Comparison of ENCODE assay signal across 18 mouse cellular contexts in the genomic region with DNA sequence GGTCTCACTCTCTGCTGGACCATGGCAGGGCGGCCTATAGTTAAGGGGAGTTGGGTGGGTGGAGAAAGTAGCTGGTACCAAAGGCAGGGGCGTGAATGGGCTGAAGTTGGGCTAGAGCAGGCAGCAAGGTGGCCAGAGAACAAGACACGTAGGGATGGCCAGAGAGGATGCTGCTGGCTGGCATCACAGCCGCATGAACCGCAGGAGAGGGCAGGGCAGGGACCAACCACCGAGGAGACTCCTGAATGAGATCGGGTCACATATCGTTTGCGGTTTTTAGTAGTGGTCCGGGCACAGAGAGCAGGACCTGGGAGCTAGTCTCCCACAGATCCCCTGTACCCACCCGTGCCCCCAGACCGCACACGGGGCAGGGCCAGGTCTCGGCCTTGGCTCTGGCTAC. TPM values are rescaled to one million over a fixed set of nuclear protein-coding genes. Genes with fewer than 3 reads are reported as not detected.
"Had no signal": no experiment of that assay in that cellular context is flagged by ENCODE, and none has a peak within 500 bp of the region (broad histone marks: within the 10 kb centered on the region; RNA-seq: fewer than 3 reads in every experiment).

No protein-coding gene starts in this region.

- DNase-seq: left cerebral cortex, postnatal 4 days; liver; liver, embryonic 13.5 days; lung, adult 2 months; lung, embryonic 14.5 days; lung, postnatal 10 days; lung, postnatal 14 days; lung, postnatal 36 days; midbrain, embryonic 14.5 days had no signal

RNA-seq across cellular contexts. Expression of a gene that starts 13.2 kb away (rescaled TPM):
- total RNA-seq: left cerebral cortex, postnatal 10 days; left cerebral cortex, postnatal 14 days; left cerebral cortex, postnatal 25 days; left cerebral cortex, postnatal 36 days; left cerebral cortex, postnatal 4 days; megakaryocyte progenitor cell, adult 5-6 weeks; megakaryocyte, adult 5-6 weeks; megakaryocyte-erythroid progenitor cell, adult 5-6 weeks; midbrain, postnatal 0 days; monocyte, adult 5-6 weeks had no signal

RNA-seq across cellular contexts. Expression of a gene that starts 33.4 kb away (rescaled TPM):
- total RNA-seq: left cerebral cortex, postnatal 10 days; left cerebral cortex, postnatal 14 days; left cerebral cortex, postnatal 25 days; left cerebral cortex, postnatal 36 days; left cerebral cortex, postnatal 4 days; megakaryocyte progenitor cell, adult 5-6 weeks; megakaryocyte, adult 5-6 weeks; megakaryocyte-erythroid progenitor cell, adult 5-6 weeks; midbrain, postnatal 0 days; monocyte, adult 5-6 weeks had no signal
